Mouse (Mus musculus): Measurements from ENCODE around the gene Gm49391.
"Not testable (repeated sequence)": the region's sequence is repeated elsewhere in the genome, so short reads cannot be mapped to it uniquely, and the experiment has no call there.

Gene Gm49391

GRCm38 (mm10) chr13:60936500-60936901 lies at the start of gene Gm49391, which contains the start of gene Ctla2a:
TSS of gene Gm49391 (minus strand) at chr13:60936571.
TSS of gene Ctla2a (minus strand) at chr13:60936625.
- DNase-seq (ENCODE audit: low spot score): peak; percentile 4

- not testable (repeated sequence) for DNase-seq (ENCODE audit: low spot score)
Measured at GRCm38 (mm10) chr13:60972319-60972718, 35.9 kb upstream of the Gm49391 start.

- DNase-seq (ENCODE audit: low spot score): not testable (repeated sequence)
Measured at GRCm38 (mm10) chr13:60963985-60964384, 27.6 kb upstream of the Gm49391 start.

- no peak for DNase-seq (ENCODE audit: low spot score)
Measured at GRCm38 (mm10) chr13:60961706-60962105, 25.3 kb upstream of the Gm49391 start.

- not testable (repeated sequence) for DNase-seq (ENCODE audit: low spot score)
Measured at GRCm38 (mm10) chr13:60941884-60942283, 5.5 kb upstream of the Gm49391 start, which contains the start of gene Tpbpa. TSS of gene Tpbpa (minus strand) at chr13:60941984.

GRCm38 (mm10) chr13:60935490-60935889 lies 881 bp downstream of the Gm49391 start, which contains the start of gene Gm49393:
TSS of gene Gm49393 (minus strand) at chr13:60935590.
- not testable (repeated sequence) for DNase-seq (ENCODE audit: low spot score)

- DNase-seq (ENCODE audit: low spot score): not testable (repeated sequence)
Measured at GRCm38 (mm10) chr13:60904780-60905179, 31.6 kb downstream of the Gm49391 start, which contains the start of gene Tpbpb. TSS of gene Tpbpb (minus strand) at chr13:60904880.

- DNase-seq (ENCODE audit: low spot score): peak; percentile 7
Measured at GRCm38 (mm10) chr13:60897328-60897727, 39.0 kb downstream of the Gm49391 start, which contains the start of gene Ctla2b. TSS of gene Ctla2b (minus strand) at chr13:60897447.

- DNase-seq (ENCODE audit: low spot score): not testable (repeated sequence)
Measured at GRCm38 (mm10) chr13:60896794-60897193, 39.6 kb downstream of the Gm49391 start, which contains the start of gene Gm49392. TSS of gene Gm49392 (minus strand) at chr13:60896894.

- DNase-seq (ENCODE audit: low spot score): no peak
Measured at GRCm38 (mm10) chr13:60895406-60896160, 40.8 kb downstream of the Gm49391 start.

GRCm38 (mm10) chr13:60892301-60892700 lies 44.1 kb downstream of the Gm49391 start:
- DNase-seq (ENCODE audit: low spot score): no peak

- DNase-seq (ENCODE audit: low spot score): no peak
Measured at GRCm38 (mm10) chr13:60864281-60864680, 72.1 kb downstream of the Gm49391 start, which contains the start of gene 4930486L24Rik. TSS of gene 4930486L24Rik (minus strand) at chr13:60864475.

- DNase-seq (ENCODE audit: low spot score): no peak
Measured at GRCm38 (mm10) chr13:60848241-60849120, 87.9 kb downstream of the Gm49391 start.
